Mouse (Mus musculus) intestine, embryonic 15.5 days (tissue): Measurements from ENCODE around the gene Gm10228. TPM values are rescaled to one million over a fixed set of nuclear protein-coding genes. Genes with fewer than 3 reads are reported as not detected.
"Not testable (repeated sequence)": the region's sequence is repeated elsewhere in the genome, so short reads cannot be mapped to it uniquely, and the experiment has no call there.

Source experiments
- ATAC-seq: fragments of 200-750 bp; cut with Nextera tagmentation; 2 replicates; pipeline ENCODE4 v1.8.0; 2017; ENCODE audit warnings: moderate TSS enrichment, moderate library complexity
- H3K27ac ChIP-seq: fragments of 300-500 bp; sonication (generic); 2 replicates; pipeline ENCODE4 v1.5.1; 2015; ENCODE audit warnings: mild to moderate bottlenecking, inconsistent platforms
- H3K27me3 ChIP-seq: fragments of 300-500 bp; sonication (generic); replicated peaks from 2 replicates; pipeline ENCODE4 v1.6.1; 2015; ENCODE audit warnings: inconsistent platforms
- H3K36me3 ChIP-seq: fragments of 300-500 bp; sonication (generic); 2 replicates; pipeline ENCODE4 v1.6.1; 2015; ENCODE audit warnings: inconsistent platforms
- H3K4me1 ChIP-seq: fragments of 300-500 bp; sonication (generic); replicated peaks from 2 replicates; pipeline ENCODE4 v1.6.1; 2015; ENCODE audit warnings: inconsistent platforms
- H3K4me2 ChIP-seq: fragments of 300-500 bp; sonication (generic); replicated peaks from 2 replicates; pipeline ENCODE4 v1.6.1; 2015; ENCODE audit warnings: mild to moderate bottlenecking, inconsistent platforms
- H3K4me3 ChIP-seq: fragments of 300-500 bp; sonication (generic); replicated peaks from 2 replicates; pipeline ENCODE4 v1.5.1; 2015; ENCODE audit warnings: inconsistent platforms
- H3K9ac ChIP-seq: fragments of 300-500 bp; sonication (generic); 2 replicates; pipeline ENCODE4 v1.6.1; 2015; ENCODE audit warnings: inconsistent platforms
- H3K9me3 ChIP-seq: fragments of 300-500 bp; sonication (generic); 2 replicates; pipeline ENCODE4 v1.6.1; 2016; ENCODE audit warnings: inconsistent platforms
- WGBS: fragments of 180-500 bp; shearing (Covaris S2); methylation state at CpG from one replicate; pipeline ENCODE4 v1.1.7; 2015; 5-methylcytosine and 5-hydroxymethylcytosine counted together
- polyA plus RNA-seq: library from polyadenylated mRNA; unstranded; fragments of >200 nt; fragmentation: Nextera tagmentation; extraction: Ambion mirVana; gene quantifications from 2 replicates; pipeline ENCODE4 v1.2.1, GENCODE M21; 2015

The Gm10228 gene
- not detected in 2 replicates for polyA plus RNA-seq

- H3K9me3 ChIP-seq, H3K4me3 ChIP-seq: not testable (repeated sequence)
Observed at GRCm38 (mm10) chr16:89041372-89041771, at the start of gene Gm10228. Gene Gm10228 (minus strand): TSS chr16:89041472.

GRCm38 (mm10) chr16:89071041-89071440, 29.8 kb upstream of the Gm10228 start:
- H3K9ac ChIP-seq, H3K27ac ChIP-seq, ATAC-seq, H3K27me3 ChIP-seq, H3K4me2 ChIP-seq, H3K9me3 ChIP-seq, H3K4me1 ChIP-seq, H3K36me3 ChIP-seq, H3K4me3 ChIP-seq: not testable (repeated sequence)
- WGBS: 65% methylated on average over 2 of the region's 2 CpGs

More at GRCm38 (mm10) chr16:89041372-89041771, at the start of gene Gm10228:
- not testable (repeated sequence) for H3K9ac ChIP-seq, H3K27me3 ChIP-seq, H3K4me2 ChIP-seq, H3K4me1 ChIP-seq, H3K36me3 ChIP-seq, H3K27ac ChIP-seq, ATAC-seq
- WGBS: 83% methylated on average over 2 of the region's 4 CpGs

- not testable (repeated sequence) for H3K4me2 ChIP-seq, H3K9me3 ChIP-seq, H3K27ac ChIP-seq, ATAC-seq, H3K4me3 ChIP-seq, H3K9ac ChIP-seq, H3K36me3 ChIP-seq, H3K27me3 ChIP-seq, H3K4me1 ChIP-seq
- no CpG with 5 or more reads among the region's 2 CpGs for WGBS
Observed at GRCm38 (mm10) chr16:89063902-89064301, 22.6 kb upstream of the Gm10228 start, which contains the start of gene 1110025L11Rik. Gene 1110025L11Rik (minus strand): TSS chr16:89064002.

GRCm38 (mm10) chr16:89047783-89048182, 6.5 kb upstream of the Gm10228 start, which contains the start of gene Krtap6-5:
Gene Krtap6-5 (minus strand): TSS chr16:89047883.
- H3K27me3 ChIP-seq: no peaks in the 10 kb centered on the region
- H3K4me1 ChIP-seq: no peaks in the 10 kb centered on the region
- H3K4me3 ChIP-seq: no peak within 1 kb of the TSS
- no peak within 1 kb of the TSS for H3K27ac ChIP-seq
- H3K9me3 ChIP-seq: no peaks in the 10 kb centered on the region
- 85% methylated on average over 3 of the region's 3 CpGs for WGBS
- H3K4me2 ChIP-seq: no peak within 1 kb of the TSS
- no peak within 1 kb of the TSS for H3K9ac ChIP-seq
- no peaks in the 10 kb centered on the region for H3K36me3 ChIP-seq
- no peak for ATAC-seq

GRCm38 (mm10) chr16:89031399-89031798, 9.9 kb downstream of the Gm10228 start, which contains the start of gene Krtap6-1:
Gene Krtap6-1 (plus strand): TSS chr16:89031699.
- not testable (repeated sequence) for H3K4me2 ChIP-seq, H3K36me3 ChIP-seq, H3K27ac ChIP-seq, H3K9me3 ChIP-seq, H3K4me3 ChIP-seq, ATAC-seq, H3K9ac ChIP-seq, H3K4me1 ChIP-seq, H3K27me3 ChIP-seq
- 97% methylated on average over 3 of the region's 3 CpGs for WGBS

- not testable (repeated sequence) for H3K4me1 ChIP-seq
Observed at GRCm38 (mm10) chr16:89014984-89015383, 26.3 kb downstream of the Gm10228 start, which contains the start of gene Gm10229. Gene Gm10229 (plus strand): TSS chr16:89015284.

GRCm38 (mm10) chr16:89013973-89014372, 27.3 kb downstream of the Gm10228 start:
- no peak overlapping the region for H3K9ac ChIP-seq
- no peaks in the 10 kb centered on the region for H3K9me3 ChIP-seq
- no peaks in the 10 kb centered on the region for H3K36me3 ChIP-seq
- no peaks in the 10 kb centered on the region for H3K27me3 ChIP-seq
- WGBS: 95% methylated on average over 3 of the region's 3 CpGs
- no peak overlapping the region for H3K27ac ChIP-seq
- no peaks in the 10 kb centered on the region for H3K4me1 ChIP-seq
- H3K4me3 ChIP-seq: no peak overlapping the region
- ATAC-seq: no peak
- H3K4me2 ChIP-seq: no peak overlapping the region

More at GRCm38 (mm10) chr16:89014984-89015383, 26.3 kb downstream of the Gm10228 start, which contains the start of gene Gm10229:
- H3K9me3 ChIP-seq, H3K27ac ChIP-seq, H3K4me3 ChIP-seq, H3K9ac ChIP-seq, ATAC-seq, H3K27me3 ChIP-seq, H3K4me2 ChIP-seq, H3K36me3 ChIP-seq: not testable (repeated sequence)
- 97% methylated on average over 3 of the region's 3 CpGs for WGBS

- Histone ChIP-seq H3K36me3 (no peaks in the 10 kb centered on the region), H3K4me3 (no peak within 1 kb of the TSS), H3K27ac (no peak within 1 kb of the TSS), H3K9ac (no peak within 1 kb of the TSS), H3K4me1 (no peaks in the 10 kb centered on the region), H3K9me3 (no peaks in the 10 kb centered on the region), H3K27me3 (no peaks in the 10 kb centered on the region), H3K4me2 (no peak within 1 kb of the TSS)
- 80% methylated on average over 5 of the region's 5 CpGs for WGBS
- no peak for ATAC-seq
Observed at GRCm38 (mm10) chr16:89010659-89011058, 30.6 kb downstream of the Gm10228 start, which contains the start of gene Krtap22-2. Gene Krtap22-2 (minus strand): TSS chr16:89010759.

Other genes starting within 250 kb of the Gm10228 start
- not detected in 2 replicates for gene Gm20741, start 229.3 kb downstream of the Gm10228 start, polyA plus RNA-seq
- gene Krtap15, start 221.3 kb downstream of the Gm10228 start, polyA plus RNA-seq: not detected in 2 replicates
- gene Krtap14, start 215.3 kb downstream of the Gm10228 start, polyA plus RNA-seq: not detected in 2 replicates
- gene Krtap19-1, start 172.1 kb downstream of the Gm10228 start, polyA plus RNA-seq: not detected in 2 replicates
- not detected in 2 replicates for gene Krtap19-2, start 167.2 kb downstream of the Gm10228 start, polyA plus RNA-seq
- not detected in 2 replicates for gene Krtap19-3, start 163.4 kb downstream of the Gm10228 start, polyA plus RNA-seq
- not detected in 2 replicates for gene Krtap19-4, start 156.4 kb downstream of the Gm10228 start, polyA plus RNA-seq
- gene Krtap19-5, start 145.0 kb downstream of the Gm10228 start, polyA plus RNA-seq: not detected in 2 replicates
- not detected in 2 replicates for gene Krtap19-9b, start 109.2 kb downstream of the Gm10228 start, polyA plus RNA-seq
- not detected in 2 replicates for gene Krtap16-3, start 78.6 kb downstream of the Gm10228 start, polyA plus RNA-seq
- gene Krtap22-2, start 30.7 kb downstream of the Gm10228 start, polyA plus RNA-seq: not detected in 2 replicates
- not detected in 2 replicates for gene Gm10229, start 26.2 kb downstream of the Gm10228 start, polyA plus RNA-seq
- gene Krtap6-1, start 9.8 kb downstream of the Gm10228 start, polyA plus RNA-seq: not detected in 2 replicates
- not detected in 2 replicates for gene Krtap6-5, start 6.4 kb upstream of the Gm10228 start, polyA plus RNA-seq
- not detected in 2 replicates for gene 1110025L11Rik, start 22.5 kb upstream of the Gm10228 start, polyA plus RNA-seq
- gene Krtap6-3, start 42.5 kb upstream of the Gm10228 start, polyA plus RNA-seq: not detected in 2 replicates
- not detected in 2 replicates for gene Gm6358, start 99.4 kb upstream of the Gm10228 start, polyA plus RNA-seq
- not detected in 2 replicates for gene Gm10061, start 109.6 kb upstream of the Gm10228 start, polyA plus RNA-seq
- gene Gm9789, start 116.5 kb upstream of the Gm10228 start, polyA plus RNA-seq: not detected in 2 replicates
- gene Gm7735, start 128.0 kb upstream of the Gm10228 start, polyA plus RNA-seq: not detected in 2 replicates
- gene 1110057P08Rik, start 133.3 kb upstream of the Gm10228 start, polyA plus RNA-seq: not detected in 2 replicates
- not detected in 2 replicates for gene Krtap20-2, start 164.4 kb upstream of the Gm10228 start, polyA plus RNA-seq